Mouse (Mus musculus): ENCODE measurements around the gene Ubiad1.
A peak's percentile ranks its signal among the peaks of the same experiment; 100 is the strongest.

Gene Ubiad1

GRCm38 (mm10) chr4:148444250-148444967, at the start of gene Ubiad1:
TSS of gene Ubiad1 (minus strand) at chr4:148444771.
- peak; percentile 88 to 95 for DNase-seq

- DNase-seq: peak in 1 of 2 experiments; percentile 53
Observed at GRCm38 (mm10) chr4:148491448-148491847, 46.9 kb upstream of the Ubiad1 start.

- peak; percentile 51 to 66 for DNase-seq
Observed at GRCm38 (mm10) chr4:148490502-148490901, 45.9 kb upstream of the Ubiad1 start.

GRCm38 (mm10) chr4:148487841-148488240, 43.3 kb upstream of the Ubiad1 start:
- DNase-seq: peak; percentile 74 to 83

GRCm38 (mm10) chr4:148484511-148484910, 39.9 kb upstream of the Ubiad1 start:
- no peak for DNase-seq

- DNase-seq: no peak
Observed at GRCm38 (mm10) chr4:148481557-148482168, 37.1 kb upstream of the Ubiad1 start.

- DNase-seq: peak in 1 of 2 experiments; percentile 52
Observed at GRCm38 (mm10) chr4:148480245-148480644, 35.7 kb upstream of the Ubiad1 start.

GRCm38 (mm10) chr4:148473496-148473895, 28.9 kb upstream of the Ubiad1 start:
- peak; percentile 60 to 86 for DNase-seq

- peak in 1 of 2 experiments; percentile 59 for DNase-seq
Observed at GRCm38 (mm10) chr4:148472436-148473174, 28.0 kb upstream of the Ubiad1 start.

GRCm38 (mm10) chr4:148471363-148471806, 26.8 kb upstream of the Ubiad1 start:
- no peak for DNase-seq

GRCm38 (mm10) chr4:148469487-148470252, 25.1 kb upstream of the Ubiad1 start:
- peak in 1 of 2 experiments; percentile 51 for DNase-seq

GRCm38 (mm10) chr4:148468396-148468795, 23.8 kb upstream of the Ubiad1 start:
- peak; percentile 49 to 64 for DNase-seq

GRCm38 (mm10) chr4:148466511-148467079, 22.0 kb upstream of the Ubiad1 start:
- DNase-seq: no peak

- DNase-seq: no peak
Observed at GRCm38 (mm10) chr4:148464869-148465268, 20.3 kb upstream of the Ubiad1 start.

- DNase-seq: no peak
Observed at GRCm38 (mm10) chr4:148464301-148464700, 19.7 kb upstream of the Ubiad1 start.

- peak in 1 of 2 experiments; percentile 48 for DNase-seq
Observed at GRCm38 (mm10) chr4:148463208-148463960, 18.8 kb upstream of the Ubiad1 start.

GRCm38 (mm10) chr4:148462717-148463116, 18.1 kb upstream of the Ubiad1 start:
- DNase-seq: peak; percentile 77 to 89

- no peak for DNase-seq
Observed at GRCm38 (mm10) chr4:148461772-148462171, 17.2 kb upstream of the Ubiad1 start.

- DNase-seq: no peak
Observed at GRCm38 (mm10) chr4:148460656-148461284, 16.2 kb upstream of the Ubiad1 start.

GRCm38 (mm10) chr4:148455477-148456025, 11.0 kb upstream of the Ubiad1 start:
- DNase-seq: no peak

GRCm38 (mm10) chr4:148453707-148454106, 9.1 kb upstream of the Ubiad1 start:
- DNase-seq: no peak

All from kidney, postnatal 36 days (tissue).